21 mouse cellular contexts compared by ENCODE assay signal in the genomic region with DNA sequence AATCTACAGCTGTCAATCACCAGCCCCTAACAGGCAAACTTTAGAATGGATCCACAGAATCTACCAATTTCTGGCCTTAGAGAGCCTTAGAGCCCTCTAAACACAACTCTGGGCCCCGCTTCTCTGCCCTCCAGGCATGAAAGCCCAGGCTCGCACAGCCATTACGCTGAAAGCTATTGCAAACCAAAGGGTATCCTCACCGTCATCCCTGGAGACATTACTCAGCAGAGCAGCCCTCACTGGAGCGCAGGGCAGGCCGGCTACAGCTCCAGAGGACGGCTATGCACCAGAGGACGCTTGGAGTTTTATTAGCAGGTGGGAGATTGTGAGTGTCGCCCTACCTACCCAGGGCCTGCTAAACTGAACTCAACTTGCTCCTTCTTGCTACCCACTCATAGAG.
DNase-seq lines count a peak whose midpoint lies in the region; ATAC-seq and TF ChIP-seq lines count a peak whose summit lies in the region.
"Had no signal": no experiment of that assay in that cellular context is flagged by ENCODE, and none has a peak within 500 bp of the region (broad histone marks: within the 10 kb centered on the region; RNA-seq: fewer than 3 reads in every experiment).

No protein-coding gene starts in this region.

- no peak overlapping the region for H3K4me2 ChIP-seq in heart, embryonic 13.5 days
- no peak overlapping the region for H3K4me2 ChIP-seq in midbrain, embryonic 13.5 days (replicated peaks)
- H3K4me2 ChIP-seq in midbrain, embryonic 11.5 days = no peak overlapping the region
- H3K4me2 ChIP-seq in midbrain, embryonic 15.5 days = no peak overlapping the region
- H3K4me2 ChIP-seq: embryonic facial prominence, embryonic 13.5 days; limb, embryonic 15.5 days had no signal

- H3K9me3 ChIP-seq in heart, embryonic 13.5 days = no peaks in the 10 kb centered on the region
- no peaks in the 10 kb centered on the region for H3K9me3 ChIP-seq in midbrain, embryonic 13.5 days
- H3K9me3 ChIP-seq in midbrain, embryonic 11.5 days (ENCODE audit: control insufficient read depth, low read length) = no peaks in the 10 kb centered on the region
- no peaks in the 10 kb centered on the region for H3K9me3 ChIP-seq in midbrain, embryonic 15.5 days
- H3K9me3 ChIP-seq: embryonic facial prominence, embryonic 13.5 days; limb, embryonic 15.5 days had no signal

- DNase-seq in heart, adult 9 months (ENCODE audit: low spot score in 2 of 2) = no peak
- DNase-seq in midbrain, embryonic 11.5 days (ENCODE audit: low spot score, missing footprints) = no peak
- DNase-seq in right cerebral cortex, postnatal 25 days = no peak
- DNase-seq in kidney, adult 2 months = no peak
- DNase-seq: adrenal gland, postnatal 14 days; B cell, adult 2 months; cerebellum, adult 2 months; gastrocnemius, adult 2 months; heart, adult 18-20 months; kidney, adult 11 months; kidney, postnatal 25 days; lung, postnatal 14 days; thymus, postnatal 36 days had no signal

- no peaks in the 10 kb centered on the region for H3K27me3 ChIP-seq in heart, embryonic 13.5 days (replicated peaks)
- no peaks in the 10 kb centered on the region for H3K27me3 ChIP-seq in midbrain, embryonic 13.5 days
- no peaks in the 10 kb centered on the region for H3K27me3 ChIP-seq in midbrain, embryonic 11.5 days (ENCODE audit: control insufficient read depth, insufficient read depth, low read length)
- H3K27me3 ChIP-seq in midbrain, embryonic 15.5 days (replicated peaks) = no peaks in the 10 kb centered on the region
- H3K27me3 ChIP-seq in kidney, adult 2 months (replicated peaks; ENCODE audit: control insufficient read depth, insufficient read depth, low read length) = no peaks in the 10 kb centered on the region
- H3K27me3 ChIP-seq: embryonic facial prominence, embryonic 13.5 days; limb, embryonic 15.5 days; megakaryocyte, embryonic 14.5 days had no signal

- H3K4me1 ChIP-seq in heart, embryonic 13.5 days = peaks cover 54% of the 10 kb centered on the region
- H3K4me1 ChIP-seq in midbrain, embryonic 13.5 days (replicated peaks) = no peaks in the 10 kb centered on the region; the same call in 1 of the 2 replicates
- H3K4me1 ChIP-seq in midbrain, embryonic 11.5 days (ENCODE audit: control insufficient read depth, insufficient read depth, low read length) = no peaks in the 10 kb centered on the region
- peaks cover 16% of the 10 kb centered on the region; the same call in 1 of the 2 replicates for H3K4me1 ChIP-seq in midbrain, embryonic 15.5 days
- no peaks in the 10 kb centered on the region for H3K4me1 ChIP-seq in kidney, adult 2 months (ENCODE audit: control insufficient read depth, insufficient read depth, low read length)
- H3K4me1 ChIP-seq: embryonic facial prominence, embryonic 13.5 days; limb, embryonic 15.5 days; megakaryocyte, embryonic 14.5 days had no signal

- ATAC-seq in heart, embryonic 13.5 days (ENCODE audit: extremely low read depth, insufficient number of reproducible peaks, low FRiP score, low TSS enrichment) = no peak
- peak; percentile 49 for ATAC-seq in midbrain, embryonic 13.5 days
- ATAC-seq in midbrain, embryonic 11.5 days (ENCODE audit: low FRiP score) = no peak
- peak; percentile 53; the same call in 1 of the 2 replicates for ATAC-seq in midbrain, embryonic 15.5 days (replicated peaks)
- ATAC-seq: activated CD4-positive, CD25-positive, alpha-beta regulatory T cell, adult 4 months; forebrain, embryonic 16.5 days had no signal

- no peak for TF ChIP-seq POLR2A in kidney, adult 2 months (IDR thresholded peaks at IDR 0.05; ENCODE audit: low read depth, low read length)

- no peaks in the 10 kb centered on the region for H3K36me3 ChIP-seq in heart, embryonic 13.5 days
- H3K36me3 ChIP-seq in midbrain, embryonic 13.5 days = no peaks in the 10 kb centered on the region
- no peaks in the 10 kb centered on the region for H3K36me3 ChIP-seq in midbrain, embryonic 11.5 days (ENCODE audit: control insufficient read depth, insufficient read depth, low read length)
- no peaks in the 10 kb centered on the region for H3K36me3 ChIP-seq in midbrain, embryonic 15.5 days (replicated peaks)
- H3K36me3 ChIP-seq in kidney, adult 2 months (ENCODE audit: control insufficient read depth, insufficient read depth, low read length) = no peaks in the 10 kb centered on the region
- H3K36me3 ChIP-seq: embryonic facial prominence, embryonic 13.5 days; limb, embryonic 15.5 days had no signal

- 41% methylated on average over 9 of the region's 9 CpGs for WGBS in heart, embryonic 13.5 days
- WGBS in midbrain, embryonic 13.5 days = 71% methylated on average over 9 of the region's 9 CpGs
- WGBS in midbrain, embryonic 11.5 days = 77% methylated on average over 9 of the region's 9 CpGs
- 68% methylated on average over 9 of the region's 9 CpGs for WGBS in midbrain, embryonic 15.5 days
- WGBS in kidney, adult 2 months = 85% methylated on average over 9 of the region's 9 CpGs

- TF ChIP-seq CTCF in kidney, adult 2 months (conservative IDR thresholded peaks at IDR 0.05; ENCODE audit: insufficient read depth, insufficient read length, low read depth, low read length) = no peak

- no peak overlapping the region for H3K27ac ChIP-seq in heart, embryonic 13.5 days (replicated peaks)
- H3K27ac ChIP-seq in midbrain, embryonic 13.5 days = peak overlapping the region; percentile 31
- no peak overlapping the region for H3K27ac ChIP-seq in midbrain, embryonic 11.5 days (ENCODE audit: low read depth, low read length)
- H3K27ac ChIP-seq in midbrain, embryonic 15.5 days = peak overlapping the region; percentile 10; the same call in 1 of the 2 replicates
- no peak overlapping the region for H3K27ac ChIP-seq in kidney, adult 2 months (ENCODE audit: insufficient read depth, low read depth, low read length)
- H3K27ac ChIP-seq: embryonic facial prominence, embryonic 13.5 days; gastrocnemius, adult 2 months; limb, embryonic 15.5 days had no signal

- no peak overlapping the region for H3K4me3 ChIP-seq in heart, embryonic 13.5 days
- H3K4me3 ChIP-seq in midbrain, embryonic 13.5 days (replicated peaks) = no peak overlapping the region
- H3K4me3 ChIP-seq in midbrain, embryonic 11.5 days (ENCODE audit: low read depth, low read length) = no peak overlapping the region
- H3K4me3 ChIP-seq in midbrain, embryonic 15.5 days = no peak overlapping the region
- H3K4me3 ChIP-seq in kidney, adult 2 months (ENCODE audit: insufficient read depth, low read depth, low read length) = no peak overlapping the region
- H3K4me3 ChIP-seq: embryonic facial prominence, embryonic 13.5 days; gastrocnemius, adult 2 months; limb, embryonic 15.5 days; megakaryocyte, embryonic 14.5 days had no signal

- peak overlapping the region; percentile 33; the same call in 1 of the 2 replicates for H3K9ac ChIP-seq in heart, embryonic 13.5 days
- H3K9ac ChIP-seq in midbrain, embryonic 13.5 days (replicated peaks) = no peak overlapping the region
- no peak overlapping the region for H3K9ac ChIP-seq in midbrain, embryonic 11.5 days (ENCODE audit: low read length)
- H3K9ac ChIP-seq in midbrain, embryonic 15.5 days = no peak overlapping the region
- H3K9ac ChIP-seq: embryonic facial prominence, embryonic 13.5 days; limb, embryonic 15.5 days had no signal

Comparison
In these comparisons a context has a peak if more than half of its experiments do, and no peak if none do; other contexts are left out.
1. ATAC-seq: peak in midbrain, embryonic 13.5 days (single experiment) and midbrain, embryonic 15.5 days (single experiment); none in heart, embryonic 13.5 days (single experiment) and midbrain, embryonic 11.5 days (single experiment).
2. H3K27ac ChIP-seq: peak in midbrain, embryonic 13.5 days (single experiment) and midbrain, embryonic 15.5 days (single experiment); none in heart, embryonic 13.5 days (single experiment), midbrain, embryonic 11.5 days (single experiment) and kidney, adult 2 months (single experiment).